Mouse (Mus musculus): ENCODE measurements around the gene Rora.

DNA sequence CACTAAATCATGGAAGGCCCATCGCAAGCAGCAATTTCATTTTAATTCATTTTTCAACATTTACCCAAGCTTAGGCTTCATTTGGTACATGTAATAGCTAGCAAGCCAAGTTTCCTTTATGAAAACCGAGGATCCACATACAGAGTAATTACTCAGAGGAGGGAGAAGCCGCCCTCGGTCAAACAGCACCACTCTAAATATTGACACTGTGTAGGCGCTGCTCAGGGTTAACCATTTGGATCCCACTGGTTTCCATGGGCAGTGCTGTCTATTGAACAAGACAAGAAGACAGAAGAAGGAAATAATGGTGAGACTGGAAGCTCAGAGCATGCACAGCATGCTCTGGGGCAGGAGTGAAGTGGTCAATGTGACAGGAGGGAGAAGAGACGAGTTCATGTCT, 33.1 kb upstream of the Rora start:
- TF ChIP-seq CTCF (IDR thresholded peaks at IDR 0.05; ENCODE audit: borderline replicate concordance, extremely low read depth, insufficient read depth, insufficient read length), result no peak
- no peak for TF ChIP-seq POLR2A (IDR thresholded peaks at IDR 0.05; ENCODE audit: borderline replicate concordance, extremely low read depth, insufficient read depth, insufficient read length, poor library complexity, severe bottlenecking)

Data from brain, embryonic 14.5 days (tissue).